Mouse (Mus musculus) stomach, embryonic 15.5 days (tissue): ENCODE measurements around the gene Suox. TPM values are rescaled to one million over a fixed set of nuclear protein-coding genes. Genes with fewer than 3 reads are reported as not detected.
A peak's percentile ranks its signal among the peaks of the same experiment; 100 is the strongest.

Source experiments
- ATAC-seq: fragments of 200-750 bp; cut with Nextera tagmentation; 2 replicates; pipeline ENCODE4 v1.8.0; 2017; ENCODE audit warnings: low read depth, moderate number of reproducible peaks, moderate TSS enrichment; ENCODE audit not compliant: insufficient read depth, low FRiP score
- H3K27ac ChIP-seq: fragments of 300-500 bp; sonication (generic); 2 replicates; pipeline ENCODE4 v1.5.1; 2015; ENCODE audit warnings: mild to moderate bottlenecking, inconsistent platforms
- H3K27me3 ChIP-seq: fragments of 300-500 bp; sonication (generic); replicated peaks from 2 replicates; pipeline ENCODE4 v1.6.1; 2015; ENCODE audit warnings: inconsistent platforms
- H3K36me3 ChIP-seq: fragments of 300-500 bp; sonication (generic); 2 replicates; pipeline ENCODE4 v1.6.1; 2015; ENCODE audit warnings: inconsistent platforms
- H3K4me1 ChIP-seq: fragments of 300-500 bp; sonication (generic); 2 replicates; pipeline ENCODE4 v1.6.1; 2015; ENCODE audit warnings: inconsistent platforms
- H3K4me2 ChIP-seq: fragments of 300-500 bp; sonication (generic); 2 replicates; pipeline ENCODE4 v1.6.1; 2015; ENCODE audit warnings: mild to moderate bottlenecking, inconsistent platforms
- H3K4me3 ChIP-seq: fragments of 300-500 bp; sonication (generic); replicated peaks from 2 replicates; pipeline ENCODE4 v1.5.1; 2015; ENCODE audit warnings: inconsistent platforms
- H3K9ac ChIP-seq: fragments of 300-500 bp; sonication (generic); 2 replicates; pipeline ENCODE4 v1.6.1; 2015; ENCODE audit warnings: inconsistent platforms
- H3K9me3 ChIP-seq: fragments of 300-500 bp; sonication (generic); 2 replicates; pipeline ENCODE4 v1.6.1; 2016; ENCODE audit warnings: inconsistent platforms
- WGBS: fragments of 180-500 bp; shearing (Covaris S2); methylation state at CpG from one replicate; pipeline ENCODE4 v1.1.7; 2015; 5-methylcytosine and 5-hydroxymethylcytosine counted together
- polyA plus RNA-seq: library from polyadenylated mRNA; unstranded; fragments of >200 nt; fragmentation: Nextera tagmentation; extraction: Ambion mirVana; gene quantifications from 2 replicates; pipeline ENCODE4 v1.2.1, GENCODE M21; 2015

The Suox gene
- polyA plus RNA-seq, 1 experiment from 2014 or later: 16.2 TPM

DNA sequence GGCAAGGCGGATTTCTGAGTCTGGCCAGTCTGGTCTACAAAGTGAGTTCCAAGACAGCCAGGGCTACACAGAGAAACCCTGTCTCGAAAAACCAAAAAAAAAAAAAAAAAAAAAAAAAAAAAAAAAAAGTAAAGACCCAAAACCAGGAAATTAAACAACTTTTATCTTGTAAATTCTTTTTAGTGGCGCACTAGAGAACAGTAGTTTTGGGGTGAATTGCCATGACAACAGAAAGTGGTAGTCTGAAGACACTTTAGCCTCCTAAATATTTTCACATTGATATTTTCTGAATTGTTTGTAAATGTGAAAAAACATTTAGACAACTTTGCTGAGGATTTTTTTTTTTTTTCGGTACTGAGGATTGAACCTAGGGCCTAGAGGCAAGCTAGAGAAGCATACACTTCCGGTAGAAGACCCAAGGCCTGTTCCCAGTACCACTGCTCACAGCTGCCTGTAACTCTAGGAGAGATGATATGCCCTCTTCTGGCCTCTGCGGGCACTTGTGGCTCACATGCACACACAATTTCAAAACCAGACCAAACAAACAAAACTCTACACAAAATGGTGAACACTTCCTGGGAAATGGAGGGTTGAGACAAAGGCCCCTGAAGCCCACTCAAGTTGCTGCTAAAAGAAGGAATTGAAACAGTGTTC lies 23.3 kb upstream of the Suox start:
- H3K9ac ChIP-seq: no peak overlapping the region
- H3K9me3 ChIP-seq: no peaks in the 10 kb centered on the region
- H3K4me2 ChIP-seq: no peak overlapping the region; the same call in 1 of the 2 replicates
- peak overlapping the region; percentile 52; the same call in 1 of the 2 replicates for H3K27ac ChIP-seq
- no peak for ATAC-seq
- H3K27me3 ChIP-seq: no peaks in the 10 kb centered on the region
- 80% methylated on average over 6 of the region's 6 CpGs for WGBS
- H3K4me3 ChIP-seq: no peak overlapping the region; the same call in 1 of the 2 replicates
- peaks cover 3% of the 10 kb centered on the region; the same call in 1 of the 2 replicates for H3K4me1 ChIP-seq
- peaks cover 33% of the 10 kb centered on the region for H3K36me3 ChIP-seq

- ATAC-seq: peak; percentile 99
These were observed 22.3 kb upstream of the Suox start, which contains the start of gene Rab5b for GRCm38 (mm10) chr10:128695992-128696807. Gene Rab5b (minus strand): TSS chr10:128696264.

GRCm38 (mm10) chr10:128695411-128695991 lies 21.6 kb upstream of the Suox start:
- Histone ChIP-seq H3K4me3 (peak overlapping the region; percentile 95), H3K9me3 (no peaks in the 10 kb centered on the region), H3K27ac (peak overlapping the region; percentile 99), H3K36me3 (peaks cover 21% of the 10 kb centered on the region), H3K4me1 (peaks cover 3% of the 10 kb centered on the region; the same call in 1 of the 2 replicates), H3K9ac (peak overlapping the region; percentile 99), H3K4me2 (peak overlapping the region; percentile 65), H3K27me3 (no peaks in the 10 kb centered on the region)
- ATAC-seq: no peak; the same call in 1 of the 2 replicates
- under 1% methylated on average over 22 of the region's 22 CpGs for WGBS

More at GRCm38 (mm10) chr10:128695992-128696807, 22.3 kb upstream of the Suox start, which contains the start of gene Rab5b:
- Histone ChIP-seq H3K36me3 (peaks cover 24% of the 10 kb centered on the region), H3K27me3 (no peaks in the 10 kb centered on the region), H3K4me1 (peaks cover 3% of the 10 kb centered on the region; the same call in 1 of the 2 replicates), H3K9me3 (no peaks in the 10 kb centered on the region), H3K9ac (peak within 1 kb of the TSS; percentile 99), H3K4me2 (peak within 1 kb of the TSS; percentile 65), H3K4me3 (peak within 1 kb of the TSS; percentile 95), H3K27ac (peak within 1 kb of the TSS; percentile 99)
- under 1% methylated on average over 38 of the region's 40 CpGs for WGBS

DNA sequence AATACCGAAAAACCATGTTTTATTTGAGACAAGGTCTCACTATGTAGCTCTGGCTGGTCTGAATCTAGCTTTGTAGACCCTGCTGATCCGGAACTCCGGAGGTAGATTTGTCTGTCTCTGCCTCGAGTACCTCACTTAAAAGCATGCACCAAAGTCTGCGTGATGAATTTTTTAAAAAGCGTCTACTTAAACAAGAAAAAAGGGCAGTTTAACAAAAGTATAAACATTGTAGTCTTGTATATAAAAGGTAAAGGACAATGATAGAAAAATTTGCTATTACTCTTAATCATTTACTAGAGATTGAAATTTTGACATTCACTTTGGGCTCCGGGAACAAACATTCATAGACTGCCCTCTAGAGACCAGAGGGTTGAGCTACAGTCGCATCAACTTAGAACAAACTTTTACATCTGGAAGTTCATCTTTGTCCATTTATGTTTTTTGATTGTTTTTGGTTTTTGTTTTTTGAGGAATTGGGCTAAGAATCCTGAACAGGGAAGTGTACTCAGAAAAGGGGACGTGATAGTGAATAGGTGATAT lies 666 bp upstream of the Suox start:
- H3K9me3 ChIP-seq: no peaks in the 10 kb centered on the region
- H3K4me2 ChIP-seq: peak overlapping the region; percentile 81
- 1% methylated on average over 9 of the region's 9 CpGs for WGBS
- H3K9ac ChIP-seq: peak overlapping the region; percentile 17; the same call in 1 of the 2 replicates
- peak overlapping the region; percentile 69 for H3K4me3 ChIP-seq
- 0 out of 2 replicates have a peak, but pooled peaks cover under 1% of the 10 kb centered on the region for H3K36me3 ChIP-seq
- no peaks in the 10 kb centered on the region for H3K27me3 ChIP-seq
- peaks cover 7% of the 10 kb centered on the region for H3K4me1 ChIP-seq
- ATAC-seq: no peak
- peak overlapping the region; percentile 40 for H3K27ac ChIP-seq

- Histone ChIP-seq H3K4me2 (no peak overlapping the region), H3K4me1 (peaks cover 15% of the 10 kb centered on the region), H3K27me3 (no peaks in the 10 kb centered on the region), H3K4me3 (no peak overlapping the region), H3K9me3 (no peaks in the 10 kb centered on the region), H3K36me3 (no peaks in the 10 kb centered on the region), H3K27ac (no peak overlapping the region), H3K9ac (no peak overlapping the region)
- 88% methylated on average over 9 of the region's 9 CpGs for WGBS
- no peak for ATAC-seq
These were observed 2.7 kb downstream of the Suox start for GRCm38 (mm10) chr10:128671148-128671547.

DNA sequence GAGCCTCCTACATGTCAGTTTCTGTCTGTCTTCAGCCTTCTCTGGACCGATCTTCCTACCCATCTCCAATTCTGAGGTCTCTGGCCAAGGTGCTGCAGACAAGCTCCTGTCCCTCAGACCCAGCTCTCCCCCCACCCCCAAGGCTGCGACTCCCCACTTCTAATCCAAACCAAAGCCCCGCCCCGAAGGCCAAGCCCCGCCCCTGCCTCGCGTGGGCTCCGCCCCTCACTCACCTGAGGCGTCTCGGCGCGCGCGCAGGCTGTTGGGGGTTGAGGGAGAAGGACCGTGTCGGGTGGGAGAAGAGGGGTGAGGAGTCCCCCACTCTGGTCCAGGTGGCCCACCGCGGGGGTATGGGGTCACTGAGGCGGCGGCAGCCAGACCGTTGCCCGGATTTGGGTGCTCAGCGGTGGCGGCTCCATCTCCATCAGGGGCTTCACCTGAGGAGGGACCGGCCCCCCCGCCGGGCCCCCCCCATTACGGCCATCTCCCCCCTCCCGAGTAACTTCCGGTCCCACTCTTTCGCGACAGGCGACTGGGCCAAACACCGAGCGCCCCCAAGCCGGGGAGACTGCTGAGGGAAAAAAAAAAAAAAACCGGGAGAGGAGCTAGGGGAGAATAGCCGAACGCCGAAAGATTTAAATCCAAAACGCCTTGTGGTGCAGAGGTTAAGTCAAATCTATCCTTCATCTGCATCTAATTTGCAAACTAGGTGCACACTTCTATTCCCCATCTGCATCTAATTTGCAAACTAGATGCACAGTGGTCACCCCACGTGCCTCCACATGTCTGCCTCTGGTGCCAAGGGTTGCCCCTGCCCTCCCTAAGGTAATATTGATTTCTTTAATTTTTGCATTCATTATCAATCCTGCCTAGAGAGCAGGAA lies 4.8 kb downstream of the Suox start:
- Histone ChIP-seq H3K9ac (peak overlapping the region; percentile 78), H3K4me2 (peak overlapping the region; percentile 92), H3K9me3 (no peaks in the 10 kb centered on the region), H3K27ac (peak overlapping the region; percentile 77), H3K4me3 (peak overlapping the region; percentile 80), H3K27me3 (no peaks in the 10 kb centered on the region), H3K4me1 (peaks cover 15% of the 10 kb centered on the region), H3K36me3 (no peaks in the 10 kb centered on the region)
- under 1% methylated on average over 42 of the region's 42 CpGs for WGBS
- ATAC-seq: peak; percentile 27; the same call in 1 of the 2 replicates

DNA sequence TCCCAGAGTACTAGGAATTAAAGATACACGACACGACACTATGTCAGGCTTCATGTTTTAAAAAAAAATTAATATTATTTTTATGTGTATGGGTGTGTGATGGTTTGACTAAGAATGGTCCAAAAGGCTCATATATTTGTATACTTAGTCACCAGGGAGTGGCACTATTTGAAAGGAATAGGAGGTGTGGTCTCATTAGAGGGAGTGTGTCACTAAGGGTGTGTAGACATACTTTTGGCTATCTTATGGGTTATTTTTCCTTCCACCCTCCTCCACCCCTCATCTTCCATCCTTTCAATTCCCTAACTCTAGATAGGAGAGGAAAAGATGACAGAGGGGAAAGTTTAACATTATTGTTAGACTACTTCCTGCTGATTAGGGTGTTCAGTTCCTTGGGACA lies 8.1 kb downstream of the Suox start:
- no peak overlapping the region for H3K4me2 ChIP-seq
- H3K4me1 ChIP-seq: peaks cover 8% of the 10 kb centered on the region; the same call in 1 of the 2 replicates
- H3K36me3 ChIP-seq: no peaks in the 10 kb centered on the region
- no peaks in the 10 kb centered on the region for H3K27me3 ChIP-seq
- no peak overlapping the region for H3K9ac ChIP-seq
- no peak overlapping the region for H3K4me3 ChIP-seq
- H3K27ac ChIP-seq: no peak overlapping the region
- no peak for ATAC-seq
- WGBS: 93% methylated on average over 2 of the region's 2 CpGs
- no peaks in the 10 kb centered on the region for H3K9me3 ChIP-seq

DNA sequence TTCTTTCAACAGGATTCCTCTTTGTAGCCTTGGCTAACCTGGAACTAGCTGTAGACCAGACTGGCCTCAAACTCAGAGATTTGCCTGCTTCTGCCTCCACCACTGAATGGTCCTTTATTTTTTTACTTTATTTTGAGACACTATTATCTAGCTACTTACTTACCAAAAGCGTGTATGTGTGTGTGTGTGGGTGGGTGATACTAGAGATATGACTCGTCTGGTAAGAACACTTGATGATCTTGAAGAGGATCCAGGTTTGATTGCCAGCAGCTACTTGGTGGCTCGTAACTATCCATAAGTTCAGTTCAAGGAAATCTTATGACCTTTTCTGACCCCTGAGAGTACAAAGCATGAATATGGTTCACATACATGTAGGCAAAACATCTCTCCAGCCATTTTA lies 8.6 kb downstream of the Suox start:
- Histone ChIP-seq H3K27me3 (no peaks in the 10 kb centered on the region), H3K36me3 (no peaks in the 10 kb centered on the region), H3K9me3 (no peaks in the 10 kb centered on the region), H3K4me1 (peaks cover 8% of the 10 kb centered on the region; the same call in 1 of the 2 replicates), H3K4me3 (no peak overlapping the region), H3K27ac (no peak overlapping the region), H3K9ac (no peak overlapping the region), H3K4me2 (no peak overlapping the region)
- ATAC-seq: no peak
- WGBS: 74% methylated on average over 3 of the region's 3 CpGs

GRCm38 (mm10) chr10:128664808-128665207 lies 9.1 kb downstream of the Suox start:
- Histone ChIP-seq H3K4me1 (peaks cover 8% of the 10 kb centered on the region; the same call in 1 of the 2 replicates), H3K27ac (no peak overlapping the region), H3K9ac (no peak overlapping the region), H3K9me3 (no peaks in the 10 kb centered on the region), H3K36me3 (no peaks in the 10 kb centered on the region), H3K4me2 (no peak overlapping the region), H3K27me3 (no peaks in the 10 kb centered on the region), H3K4me3 (no peak overlapping the region)
- no peak for ATAC-seq
- WGBS: 72% methylated on average over 3 of the region's 3 CpGs

DNA sequence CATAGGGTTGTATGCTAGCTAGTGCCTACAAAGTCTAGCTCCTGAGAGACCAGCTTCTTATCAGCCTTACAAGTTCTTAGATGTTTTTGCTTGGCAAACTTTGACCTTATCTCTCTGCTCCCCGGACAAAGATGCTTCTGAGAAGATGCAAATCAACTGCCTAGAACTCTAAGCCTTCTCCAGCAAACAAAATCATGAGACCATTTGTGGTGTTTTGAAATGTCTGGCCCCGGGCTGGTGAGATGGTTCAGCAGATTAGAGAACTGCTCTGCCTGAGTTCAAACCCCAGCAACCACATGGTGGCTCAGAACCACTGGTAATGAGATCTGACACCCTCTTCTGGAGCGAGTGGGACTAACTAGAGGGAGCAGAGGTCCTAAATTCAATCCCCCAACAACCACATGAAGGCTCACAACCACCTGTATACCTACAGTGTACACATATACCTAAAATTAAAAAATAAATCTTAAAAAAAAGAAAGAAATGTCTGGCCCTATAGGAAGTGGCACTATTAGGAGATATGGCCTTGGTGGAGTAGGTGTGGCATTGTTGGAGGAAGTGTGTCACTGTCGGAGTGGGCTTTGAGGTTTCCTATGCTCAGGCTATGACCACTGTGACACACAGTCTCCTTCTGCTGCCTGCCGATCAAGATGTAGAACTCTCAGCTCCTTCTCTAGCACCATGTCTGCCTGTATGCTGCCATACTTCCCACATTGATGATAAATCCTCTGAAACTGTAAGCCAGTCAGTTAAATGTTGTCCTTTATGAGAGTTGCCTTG lies 10.2 kb downstream of the Suox start:
- H3K9me3 ChIP-seq: no peaks in the 10 kb centered on the region
- 51% methylated on average over 5 of the region's 5 CpGs for WGBS
- no peak for ATAC-seq

More for the DNA sequence above, 10.2 kb downstream of the Suox start:
- Histone ChIP-seq H3K4me3 (no peak overlapping the region), H3K27ac (no peak overlapping the region), H3K27me3 (no peaks in the 10 kb centered on the region), H3K9ac (no peak overlapping the region), H3K36me3 (no peaks in the 10 kb centered on the region), H3K4me2 (no peak overlapping the region), H3K4me1 (peaks cover 4% of the 10 kb centered on the region; the same call in 1 of the 2 replicates)
